Mouse (Mus musculus) monocyte, adult 5-6 weeks (primary cell): ENCODE measurements around the gene Loxl3. TPM values are rescaled to one million over a fixed set of nuclear protein-coding genes. Genes with fewer than 3 reads are reported as not detected.

Source experiments
- total RNA-seq: library from RNA; stranded (forward); fragments of 200-1000, 200-491, 200-594 nt; gene quantifications from 3 replicates; pipeline ENCODE4 v1.2.3, GENCODE M21; 2017

Loxl3 gene
- total RNA-seq, 1 experiment from 2014 or later = 4.2 TPM

Other genes starting within 250 kb of the Loxl3 start
- gene Sema4f, start 94.4 kb upstream of the Loxl3 start, total RNA-seq = not detected in 3 replicates
- 1.8 TPM in 1 of 3 replicates, not detected in the others for gene M1ap, start 87.3 kb upstream of the Loxl3 start, total RNA-seq
- gene Dok1, start 702 bp upstream of the Loxl3 start, total RNA-seq = 36.6 to 44.9 TPM (median 43.6 TPM) in 3 replicates
- gene Aup1, start 20.3 kb downstream of the Loxl3 start, total RNA-seq = 187 to 238 TPM (median 209 TPM) in 3 replicates
- gene Htra2, start 21.1 kb downstream of the Loxl3 start, total RNA-seq = 81.4 to 125 TPM (median 105 TPM) in 3 replicates
- gene Dqx1, start 23.7 kb downstream of the Loxl3 start, total RNA-seq = 0.21 to 3.8 TPM (median 2.6 TPM) in 3 replicates
- gene Tlx2, start 36.1 kb downstream of the Loxl3 start, total RNA-seq = not detected in 3 replicates
- gene Pcgf1, start 43.7 kb downstream of the Loxl3 start, total RNA-seq = 2.0 to 13.5 TPM (median 6.9 TPM) in 3 replicates
- not detected in 3 replicates for gene Lbx2, start 52.2 kb downstream of the Loxl3 start, total RNA-seq
- 0.48 to 12.5 TPM (median 1.5 TPM) in 3 replicates for gene Ccdc142, start 67.4 kb downstream of the Loxl3 start, total RNA-seq
- 2.5 to 5.5 TPM (median 2.6 TPM) in 3 replicates for gene Gm42688, start 67.4 kb downstream of the Loxl3 start, total RNA-seq
- gene Mrpl53, start 74.9 kb downstream of the Loxl3 start, total RNA-seq = 4.4 to 38.2 TPM (median 19.3 TPM) in 3 replicates
- 24.8 to 42.1 TPM (median 28.8 TPM) in 3 replicates for gene Mogs, start 81.3 kb downstream of the Loxl3 start, total RNA-seq
- gene Wbp1, start 87.4 kb downstream of the Loxl3 start, total RNA-seq = 45.0 to 60.1 TPM (median 53.4 TPM) in 3 replicates
- 25.0 to 53.9 TPM (median 41.3 TPM) in 3 replicates for gene Ino80b, start 91.3 kb downstream of the Loxl3 start, total RNA-seq
- 0.96 to 2.7 TPM (median 1.0 TPM) in 3 replicates for gene Rtkn, start 101.3 kb downstream of the Loxl3 start, total RNA-seq
- gene Wdr54, start 122.2 kb downstream of the Loxl3 start, total RNA-seq = 0.11 to 0.29 TPM in 2 of 3 replicates, not detected in the other
- 0.48 TPM in 1 of 3 replicates, not detected in the others for gene 1700003E16Rik, start 122.2 kb downstream of the Loxl3 start, total RNA-seq
- gene Dctn1, start 131.7 kb downstream of the Loxl3 start, total RNA-seq = 39.1 to 65.9 TPM (median 51.0 TPM) in 3 replicates
- not detected in 3 replicates for gene Slc4a5, start 185.7 kb downstream of the Loxl3 start, total RNA-seq